Mouse (Mus musculus): ENCODE data around the gene Spaca4. TPM values are rescaled to one million over a fixed set of nuclear protein-coding genes. Genes with fewer than 3 reads are reported as not detected.
A peak's percentile ranks its signal among the peaks of the same experiment; 100 is the strongest.

Spaca4 gene
- polyA plus RNA-seq, 1 experiment from 2014 or later = not detected

- WGBS = 76% methylated on average over 14 of the region's 14 CpGs
- ATAC-seq (replicated peaks; ENCODE audit: insufficient number of reproducible peaks, low FRiP score, low TSS enrichment, low read depth) (no peak), DNase-seq (ENCODE audit: low spot score) (no peak)
- Histone ChIP-seq H3K27me3 (ENCODE audit: control insufficient read depth, insufficient read depth, low read length) (no peaks in the 10 kb centered on the region), H3K27ac (replicated peaks; ENCODE audit: low read depth, low read length) (no peak overlapping the region), H3K36me3 (replicated peaks; ENCODE audit: control insufficient read depth, insufficient read depth, low read depth, low read length) (peaks cover 11% of the 10 kb centered on the region), H3K4me1 (ENCODE audit: control insufficient read depth, insufficient read depth, low read length) (peaks cover 14% of the 10 kb centered on the region), H3K4me3 (ENCODE audit: low read depth, low read length) (no peak overlapping the region), H3K4me2 (ENCODE audit: low read depth, low read length) (no peak overlapping the region), H3K9ac (replicated peaks; ENCODE audit: low read length) (no peak overlapping the region), H3K9me3 (replicated peaks; ENCODE audit: control insufficient read depth, low read length) (no peaks in the 10 kb centered on the region)
Measured at GRCm38 (mm10) chr7:45709677-45710355, 15.8 kb downstream of the Spaca4 start.

GRCm38 (mm10) chr7:45709036-45709435 lies 16.6 kb downstream of the Spaca4 start:
- ATAC-seq (replicated peaks; ENCODE audit: insufficient number of reproducible peaks, low FRiP score, low TSS enrichment, low read depth) = no peak
- peaks cover 13% of the 10 kb centered on the region for H3K4me1 ChIP-seq (ENCODE audit: control insufficient read depth, insufficient read depth, low read length)

GRCm38 (mm10) chr7:45708221-45708761 lies 17.3 kb downstream of the Spaca4 start:
- 0 out of 2 replicates have a peak overlapping the region, but pooled peaks have one; percentile 31 for H3K27ac ChIP-seq (replicated peaks; ENCODE audit: low read depth, low read length)
- 41% methylated on average over 13 of the region's 13 CpGs for WGBS
- peak; percentile 48 for DNase-seq (ENCODE audit: low spot score)

More at GRCm38 (mm10) chr7:45709036-45709435, 16.6 kb downstream of the Spaca4 start:
- Histone ChIP-seq H3K4me3 (ENCODE audit: low read depth, low read length) (no peak overlapping the region), H3K27ac (replicated peaks; ENCODE audit: low read depth, low read length) (no peak overlapping the region), H3K9ac (replicated peaks; ENCODE audit: low read length) (no peak overlapping the region), H3K9me3 (replicated peaks; ENCODE audit: control insufficient read depth, low read length) (no peaks in the 10 kb centered on the region), H3K27me3 (ENCODE audit: control insufficient read depth, insufficient read depth, low read length) (no peaks in the 10 kb centered on the region), H3K36me3 (replicated peaks; ENCODE audit: control insufficient read depth, insufficient read depth, low read depth, low read length) (peaks cover 11% of the 10 kb centered on the region), H3K4me2 (ENCODE audit: low read depth, low read length) (no peak overlapping the region; the same call in 1 of the 2 replicates)
- 62% methylated on average over 6 of the region's 6 CpGs for WGBS
- peak; percentile 60 for DNase-seq (ENCODE audit: low spot score)

GRCm38 (mm10) chr7:45707375-45707967 lies 18.1 kb downstream of the Spaca4 start:
- Histone ChIP-seq H3K9ac (replicated peaks; ENCODE audit: low read length) (peak overlapping the region; percentile 29), H3K4me1 (ENCODE audit: control insufficient read depth, insufficient read depth, low read length) (peaks cover 15% of the 10 kb centered on the region)
- WGBS = under 1% methylated on average over 27 of the region's 27 CpGs

More at GRCm38 (mm10) chr7:45708221-45708761, 17.3 kb downstream of the Spaca4 start:
- Histone ChIP-seq H3K9me3 (replicated peaks; ENCODE audit: control insufficient read depth, low read length) (no peaks in the 10 kb centered on the region), H3K27me3 (ENCODE audit: control insufficient read depth, insufficient read depth, low read length) (no peaks in the 10 kb centered on the region), H3K4me3 (ENCODE audit: low read depth, low read length) (no peak overlapping the region), H3K4me2 (ENCODE audit: low read depth, low read length) (peak overlapping the region; percentile 95), H3K4me1 (ENCODE audit: control insufficient read depth, insufficient read depth, low read length) (peaks cover 15% of the 10 kb centered on the region), H3K36me3 (replicated peaks; ENCODE audit: control insufficient read depth, insufficient read depth, low read depth, low read length) (peaks cover 11% of the 10 kb centered on the region), H3K9ac (replicated peaks; ENCODE audit: low read length) (no peak overlapping the region)
- no peak for ATAC-seq (replicated peaks; ENCODE audit: insufficient number of reproducible peaks, low FRiP score, low TSS enrichment, low read depth)

GRCm38 (mm10) chr7:45706721-45707241 lies 18.8 kb downstream of the Spaca4 start:
- peak overlapping the region; percentile 31; the same call in 1 of the 2 replicates for H3K27ac ChIP-seq (replicated peaks; ENCODE audit: low read depth, low read length)
- peak overlapping the region; percentile 64 for H3K9ac ChIP-seq (replicated peaks; ENCODE audit: low read length)
- H3K4me1 ChIP-seq (ENCODE audit: control insufficient read depth, insufficient read depth, low read length) = peaks cover 15% of the 10 kb centered on the region
- no peaks in the 10 kb centered on the region for H3K27me3 ChIP-seq (ENCODE audit: control insufficient read depth, insufficient read depth, low read length)
- under 1% methylated on average over 42 of the region's 45 CpGs for WGBS
- peak overlapping the region; percentile 95 for H3K4me2 ChIP-seq (ENCODE audit: low read depth, low read length)
- no peaks in the 10 kb centered on the region for H3K9me3 ChIP-seq (replicated peaks; ENCODE audit: control insufficient read depth, low read length)
- DNase-seq (ENCODE audit: low spot score) (peak; percentile 86), ATAC-seq (replicated peaks; ENCODE audit: insufficient number of reproducible peaks, low FRiP score, low TSS enrichment, low read depth) (no peak)
- H3K4me3 ChIP-seq (ENCODE audit: low read depth, low read length) = peak overlapping the region; percentile 56
- H3K36me3 ChIP-seq (replicated peaks; ENCODE audit: control insufficient read depth, insufficient read depth, low read depth, low read length) = peaks cover under 1% of the 10 kb centered on the region

More at GRCm38 (mm10) chr7:45707375-45707967, 18.1 kb downstream of the Spaca4 start:
- DNase-seq (ENCODE audit: low spot score) (peak; percentile 91), ATAC-seq (replicated peaks; ENCODE audit: insufficient number of reproducible peaks, low FRiP score, low TSS enrichment, low read depth) (no peak)
- peak overlapping the region; percentile 31 for H3K27ac ChIP-seq (replicated peaks; ENCODE audit: low read depth, low read length)
- H3K4me2 ChIP-seq (ENCODE audit: low read depth, low read length) = peak overlapping the region; percentile 95
- H3K36me3 ChIP-seq (replicated peaks; ENCODE audit: control insufficient read depth, insufficient read depth, low read depth, low read length) = peaks cover 7% of the 10 kb centered on the region
- H3K4me3 ChIP-seq (ENCODE audit: low read depth, low read length) = peak overlapping the region; percentile 56
- H3K27me3 ChIP-seq (ENCODE audit: control insufficient read depth, insufficient read depth, low read length) = no peaks in the 10 kb centered on the region
- H3K9me3 ChIP-seq (replicated peaks; ENCODE audit: control insufficient read depth, low read length) = no peaks in the 10 kb centered on the region

GRCm38 (mm10) chr7:45705873-45706281 lies 19.7 kb downstream of the Spaca4 start:
- H3K27ac ChIP-seq (replicated peaks; ENCODE audit: low read depth, low read length) = no peak overlapping the region
- peak overlapping the region; percentile 64 for H3K9ac ChIP-seq (replicated peaks; ENCODE audit: low read length)

GRCm38 (mm10) chr7:45705443-45705864 lies 20.2 kb downstream of the Spaca4 start:
- no peaks in the 10 kb centered on the region for H3K36me3 ChIP-seq (replicated peaks; ENCODE audit: control insufficient read depth, insufficient read depth, low read depth, low read length)
- no peak for ATAC-seq (replicated peaks; ENCODE audit: insufficient number of reproducible peaks, low FRiP score, low TSS enrichment, low read depth)
- 0% methylated on average over 21 of the region's 21 CpGs for WGBS
- peaks cover 2% of the 10 kb centered on the region; the same call in 1 of the 2 replicates for H3K27me3 ChIP-seq (ENCODE audit: control insufficient read depth, insufficient read depth, low read length)
- no peaks in the 10 kb centered on the region for H3K9me3 ChIP-seq (replicated peaks; ENCODE audit: control insufficient read depth, low read length)
- peaks cover 18% of the 10 kb centered on the region for H3K4me1 ChIP-seq (ENCODE audit: control insufficient read depth, insufficient read depth, low read length)
- H3K4me2 ChIP-seq (ENCODE audit: low read depth, low read length) = peak overlapping the region; percentile 95
- H3K4me3 ChIP-seq (ENCODE audit: low read depth, low read length) = peak overlapping the region; percentile 56
- DNase-seq (ENCODE audit: low spot score) = peak; percentile 49
- peak overlapping the region; percentile 65 for H3K27ac ChIP-seq (replicated peaks; ENCODE audit: low read depth, low read length)
- H3K9ac ChIP-seq (replicated peaks; ENCODE audit: low read length) = peak overlapping the region; percentile 54

More at GRCm38 (mm10) chr7:45705873-45706281, 19.7 kb downstream of the Spaca4 start:
- Histone ChIP-seq H3K4me2 (ENCODE audit: low read depth, low read length) (peak overlapping the region; percentile 95), H3K4me3 (ENCODE audit: low read depth, low read length) (peak overlapping the region; percentile 56), H3K9me3 (replicated peaks; ENCODE audit: control insufficient read depth, low read length) (no peaks in the 10 kb centered on the region), H3K4me1 (ENCODE audit: control insufficient read depth, insufficient read depth, low read length) (peaks cover 15% of the 10 kb centered on the region), H3K27me3 (ENCODE audit: control insufficient read depth, insufficient read depth, low read length) (no peaks in the 10 kb centered on the region; the same call in 1 of the 2 replicates), H3K36me3 (replicated peaks; ENCODE audit: control insufficient read depth, insufficient read depth, low read depth, low read length) (no peaks in the 10 kb centered on the region)
- ATAC-seq (replicated peaks; ENCODE audit: insufficient number of reproducible peaks, low FRiP score, low TSS enrichment, low read depth) (no peak), DNase-seq (ENCODE audit: low spot score) (peak; percentile 72)
- 0% methylated on average over 7 of the region's 7 CpGs for WGBS
